Mouse (Mus musculus) heart, adult 2 months (tissue): Measurements from ENCODE around the gene Grap.
A peak's percentile ranks its signal among the peaks of the same experiment; 100 is the strongest.

Source experiments
- CTCF ChIP-seq: fragments of 200-600 bp; IDR thresholded peaks from 2 replicates; pipeline ENCODE4 v1.8.1; 2022; ENCODE audit warnings: antibody characterized with exemption, mild to moderate bottlenecking, moderate library complexity
- EP300 ChIP-seq: fragments of 200-500 bp; IDR thresholded peaks from 2 replicates; pipeline ENCODE4 v1.6.1; 2011; ENCODE audit warnings: low read depth, low read length, control low read depth; ENCODE audit not compliant: insufficient read depth
- POLR2A ChIP-seq: fragments of 200-500 bp; IDR thresholded peaks from 2 replicates; pipeline ENCODE4 v1.6.1; 2011; ENCODE audit warnings: mild to moderate bottlenecking, low read depth, low read length, control low read depth; ENCODE audit not compliant: insufficient read depth

DNA sequence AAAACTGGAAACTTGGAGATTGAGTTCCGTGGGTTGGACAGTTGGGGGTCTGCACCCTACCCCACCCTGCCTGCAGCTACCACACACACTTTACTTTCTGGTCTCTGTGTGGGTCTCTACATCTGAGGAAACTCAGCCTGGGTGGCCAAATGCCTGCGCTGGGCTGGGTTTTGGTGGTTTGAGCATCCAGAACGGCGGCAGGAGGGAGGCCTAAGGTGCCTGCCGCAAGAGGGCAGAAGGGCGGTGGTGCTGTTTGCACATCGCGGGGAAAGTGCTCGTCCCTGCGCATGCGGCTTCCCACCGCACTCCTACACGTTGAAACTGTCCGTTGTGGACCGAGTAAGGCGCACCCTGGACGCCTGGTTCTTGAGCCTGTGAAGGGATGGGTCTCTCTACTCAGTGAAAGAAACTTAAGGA lies 32.8 kb upstream of the Grap start:
- TF ChIP-seq CTCF = peak; percentile 87
- TF ChIP-seq POLR2A = peak; percentile 80
- peak; percentile 46; the same call in 1 of the 2 replicates for TF ChIP-seq EP300
